Mouse (Mus musculus) thymus, adult 18-20 months (tissue): ENCODE data around the gene Endou.

Source experiments
- DNase-seq, 2 experiments: peaks; one replicate each; pipeline ENCODE4 v3.0.0; 2022; ENCODE audit warnings: mixed read lengths in 2 of 2

Gene Endou

DNA sequence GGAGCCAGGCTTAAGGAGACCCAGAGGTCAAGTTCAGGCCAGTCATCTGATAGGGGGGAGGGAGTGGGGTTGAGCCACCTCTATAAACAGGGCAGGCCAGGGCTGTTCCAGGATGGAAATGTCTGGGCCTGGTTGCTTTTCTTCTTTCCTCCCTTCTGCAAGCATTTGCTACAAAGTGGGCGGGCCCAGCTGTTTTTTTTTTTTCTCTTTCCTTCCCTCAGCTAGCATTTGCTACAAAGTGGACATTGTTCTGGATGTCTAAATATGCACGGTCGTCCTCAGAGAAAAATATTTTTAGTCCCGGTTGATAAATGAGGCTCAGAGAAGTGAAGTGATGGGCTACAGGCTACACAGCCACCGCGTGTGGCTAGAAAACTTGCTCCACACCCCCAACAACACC, 23.3 kb upstream of the Endou start:
- DNase-seq: no peak

DNA sequence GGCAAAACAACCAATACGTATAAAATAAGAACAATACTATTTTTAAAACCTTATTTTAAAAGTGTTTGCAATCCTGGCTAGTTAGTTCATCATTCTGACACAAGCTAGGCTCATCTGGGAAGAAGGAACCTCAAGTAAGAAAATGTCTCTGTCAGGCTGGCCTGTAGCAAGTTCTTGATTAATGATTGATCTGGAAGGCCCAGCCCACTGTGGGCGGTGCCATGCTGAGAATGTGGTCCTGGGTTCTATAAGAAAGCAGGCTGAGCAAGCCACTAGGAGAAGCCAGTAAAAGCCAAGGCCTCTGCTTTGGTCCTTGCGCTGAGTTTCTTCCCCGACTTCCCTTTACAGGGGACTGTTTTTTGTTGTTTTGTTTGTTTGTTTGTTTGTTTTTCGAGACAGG, 21.4 kb upstream of the Endou start:
- DNase-seq: no peak

DNA sequence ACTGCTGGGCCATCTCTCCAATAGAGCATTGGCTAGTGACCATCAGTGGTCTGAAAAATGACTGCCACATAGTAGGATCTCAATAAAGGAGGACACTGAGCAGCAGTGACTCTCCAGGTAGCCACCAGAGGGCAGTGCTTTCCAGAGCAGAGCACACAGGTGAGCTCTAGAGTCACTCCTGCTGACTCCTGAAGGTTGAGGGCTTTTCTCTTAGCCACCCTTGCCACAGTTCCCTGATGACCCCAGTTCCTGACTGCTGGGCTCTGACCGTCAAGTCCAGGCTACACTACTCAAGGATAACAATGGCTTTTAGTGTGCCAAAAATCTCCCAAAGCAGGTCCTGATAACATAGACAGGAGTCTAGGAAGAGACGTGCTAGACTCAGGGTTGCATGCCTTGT, 20.5 kb upstream of the Endou start:
- peak in 1 of 2 experiments; percentile 59 for DNase-seq

DNA sequence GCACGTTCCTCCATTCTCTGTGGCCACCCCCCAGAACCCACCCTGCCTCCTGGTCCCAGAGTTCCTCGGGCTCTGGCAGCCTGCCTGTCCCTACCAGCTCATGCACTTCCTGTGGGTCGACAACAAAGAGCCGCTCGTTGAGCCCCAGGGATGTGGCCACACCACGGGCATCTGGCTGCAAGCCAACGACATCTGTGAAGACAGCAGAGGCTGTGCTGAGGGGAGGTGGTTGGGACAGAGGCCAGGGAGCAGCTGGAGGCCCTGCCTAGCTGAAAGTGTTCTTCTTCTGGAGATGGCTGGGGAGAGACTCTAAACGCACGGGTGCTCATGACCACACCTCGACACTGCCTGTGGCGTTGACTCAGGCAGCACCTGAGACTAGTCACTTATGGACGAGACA, 19.6 kb upstream of the Endou start:
- peak; percentile 73 to 84 for DNase-seq

DNA sequence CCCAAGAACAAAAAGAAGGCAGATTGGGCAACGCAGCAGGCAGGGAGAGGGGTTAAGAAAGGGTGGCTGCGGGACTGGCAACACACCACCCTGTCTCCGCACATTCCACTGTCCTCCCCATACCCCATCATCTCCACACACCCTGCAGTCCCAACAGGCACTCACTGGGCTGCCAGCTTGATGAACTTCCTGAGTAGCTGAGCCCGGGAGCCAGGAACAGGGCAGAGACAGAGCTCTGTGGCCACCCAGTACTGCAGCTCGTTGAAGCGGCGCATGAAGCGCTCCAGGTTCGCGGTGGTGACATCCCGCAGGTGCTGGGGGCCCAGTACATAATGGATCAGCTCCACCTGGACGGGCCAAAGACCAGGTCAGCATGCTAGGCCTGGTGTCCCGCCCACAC, 18.7 kb upstream of the Endou start:
- DNase-seq: peak in 1 of 2 experiments; percentile 59

DNA sequence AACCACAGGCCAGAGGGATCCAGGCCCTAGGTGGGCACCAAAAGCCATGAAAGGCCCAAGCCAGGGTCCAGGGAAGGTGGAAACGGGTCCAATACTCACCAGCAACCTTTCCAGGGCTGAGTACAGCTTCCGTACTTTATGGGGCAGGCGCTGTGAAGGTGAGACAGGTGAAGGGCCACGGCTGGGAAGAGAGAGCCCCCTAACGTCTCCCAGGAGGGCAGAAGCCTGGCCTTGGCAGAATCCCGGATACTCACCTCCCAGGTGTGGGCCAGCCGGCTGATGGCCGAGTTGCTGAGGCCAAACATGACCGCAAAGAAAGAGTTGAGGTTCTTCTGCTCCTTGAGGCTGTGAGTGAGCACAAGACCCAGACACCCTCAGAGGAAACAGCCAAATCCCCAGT, 18.3 kb upstream of the Endou start:
- DNase-seq: peak in 1 of 2 experiments; percentile 50

DNA sequence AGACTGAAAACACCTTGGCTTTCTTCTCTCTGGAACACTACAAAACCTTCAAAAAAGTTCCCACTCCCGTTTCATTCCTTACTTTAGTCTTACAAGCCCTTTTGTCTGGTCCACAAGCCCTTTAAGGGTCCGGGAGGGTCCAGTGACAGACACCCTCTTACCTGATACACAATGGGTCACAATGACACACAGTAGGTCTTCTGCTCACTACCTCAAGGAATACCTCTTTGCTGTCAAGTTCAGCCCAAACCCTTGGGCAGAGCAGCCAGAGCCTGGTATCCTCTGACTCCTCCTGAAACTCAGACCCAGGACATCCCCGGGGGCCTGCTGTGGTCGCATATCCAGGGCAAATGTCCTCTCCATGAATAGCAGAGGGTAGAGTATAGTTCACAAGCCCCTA, 17.8 kb upstream of the Endou start:
- no peak for DNase-seq

DNA sequence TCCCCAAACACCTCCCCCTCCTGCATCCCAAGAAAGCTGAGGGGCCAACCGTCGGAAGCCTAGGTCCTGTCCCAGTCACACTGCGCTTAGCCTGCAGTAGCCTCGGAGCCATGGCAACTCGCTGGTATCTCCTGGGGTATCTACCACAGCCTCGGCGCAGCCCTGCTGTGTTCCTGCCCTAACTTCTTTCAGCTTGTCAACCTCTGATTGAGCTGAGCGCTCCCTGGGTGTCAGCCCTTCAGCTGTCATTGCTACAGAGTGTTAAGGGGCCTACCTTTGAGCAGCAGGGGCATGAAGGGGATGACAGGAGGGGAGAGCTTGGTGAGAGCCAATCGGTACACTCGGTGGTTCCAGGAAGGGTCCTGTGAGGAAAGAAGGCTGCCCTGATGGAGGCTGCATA, 17.2 kb upstream of the Endou start:
- DNase-seq: peak; percentile 65 to 81

DNA sequence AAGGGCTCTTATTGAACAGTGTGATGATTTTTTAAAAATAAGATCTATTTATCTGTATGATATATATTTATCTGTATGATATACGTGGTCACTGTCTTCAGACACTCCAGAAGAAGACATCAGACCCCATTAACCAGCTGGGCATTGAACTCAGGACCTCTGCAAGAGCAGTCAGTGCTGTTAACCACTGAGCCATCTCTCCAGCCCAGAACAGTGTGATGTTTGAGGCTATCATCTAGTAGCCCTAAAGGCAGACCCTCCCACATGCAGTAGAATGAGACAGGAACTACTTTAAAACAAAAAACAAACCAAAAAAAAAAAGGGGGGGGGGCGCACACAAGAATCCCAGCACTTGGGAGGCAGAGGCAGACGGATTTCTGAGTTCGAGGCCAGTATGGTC, 16.3 kb upstream of the Endou start:
- no peak for DNase-seq

DNA sequence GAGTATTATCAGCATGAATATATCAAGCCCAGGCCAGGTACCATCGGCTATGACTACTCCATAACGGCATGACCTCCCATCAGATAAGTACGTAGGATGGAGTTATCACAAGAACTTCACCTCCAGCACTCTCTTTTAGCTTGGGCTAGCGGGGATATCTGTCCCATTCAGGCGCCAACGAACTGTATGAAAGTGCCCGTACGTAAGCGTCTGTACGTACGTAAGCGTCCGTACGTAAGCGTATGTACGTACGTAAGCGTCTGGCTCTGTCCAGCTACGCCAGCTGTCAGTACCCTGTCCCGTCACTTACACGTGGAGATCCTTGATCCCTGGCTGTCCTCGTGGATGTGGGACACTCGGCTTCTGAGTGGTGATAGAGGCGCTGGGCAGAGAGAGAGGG, 15.6 kb upstream of the Endou start:
- DNase-seq: no peak

DNA sequence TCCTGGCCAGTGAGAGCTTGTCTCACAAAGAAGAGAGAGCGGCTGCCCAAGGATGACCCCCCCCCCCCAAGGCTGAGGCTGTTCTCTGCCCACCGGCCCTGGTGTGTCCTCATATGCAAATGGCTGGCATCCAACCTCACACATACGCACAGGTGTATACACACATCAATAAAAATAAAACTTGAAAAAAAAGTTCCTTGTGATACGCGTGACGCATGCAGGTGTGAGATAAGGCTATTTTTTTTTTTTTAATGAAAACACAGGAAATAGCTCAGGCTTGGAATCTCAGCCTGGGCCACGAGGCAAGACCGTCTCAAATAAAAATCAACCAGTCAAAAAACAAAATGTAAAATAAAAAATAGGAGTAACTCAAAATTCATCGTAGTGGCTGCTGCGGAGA, 15.1 kb upstream of the Endou start:
- DNase-seq: no peak

DNA sequence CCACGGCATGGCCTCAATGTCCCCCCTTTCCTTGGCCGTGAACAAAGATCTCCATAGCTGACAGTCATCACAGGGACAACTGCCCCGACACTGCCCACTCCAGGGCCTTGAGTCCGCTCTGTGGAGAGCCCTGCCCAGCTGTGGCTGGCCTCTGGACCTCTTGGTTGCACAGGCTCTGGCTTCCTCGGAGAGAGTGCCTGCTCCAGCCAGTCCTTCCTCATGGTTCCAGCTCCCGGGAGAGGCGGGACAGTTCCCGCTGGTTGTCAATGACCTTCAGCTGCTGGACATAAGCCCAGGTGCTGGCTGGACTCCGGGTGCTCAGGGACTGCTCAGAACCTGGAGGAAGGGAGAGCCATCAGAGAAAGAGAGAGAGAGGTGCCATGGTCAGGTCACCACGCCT, 14.2 kb upstream of the Endou start:
- DNase-seq: peak in 1 of 2 experiments; percentile 43

DNA sequence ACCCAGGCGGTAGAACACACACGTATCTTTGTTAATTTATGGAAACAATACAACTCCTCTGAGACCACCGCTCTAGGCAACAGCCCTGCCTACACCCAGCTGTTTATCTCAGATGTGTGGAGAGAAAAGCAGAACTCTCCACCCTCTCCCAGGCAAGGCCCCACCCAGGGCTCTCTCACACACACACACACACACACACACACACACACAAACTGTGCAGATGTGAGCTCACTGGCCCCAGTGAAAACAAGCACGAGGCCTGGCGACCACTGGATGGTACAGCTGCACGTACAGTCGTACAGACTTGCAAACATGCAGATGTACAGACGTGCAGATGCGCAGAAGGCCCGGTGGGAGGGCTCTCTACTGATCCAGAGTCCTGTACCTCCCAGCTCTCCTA, 13.8 kb upstream of the Endou start:
- peak in 1 of 2 experiments; percentile 73 for DNase-seq

DNA sequence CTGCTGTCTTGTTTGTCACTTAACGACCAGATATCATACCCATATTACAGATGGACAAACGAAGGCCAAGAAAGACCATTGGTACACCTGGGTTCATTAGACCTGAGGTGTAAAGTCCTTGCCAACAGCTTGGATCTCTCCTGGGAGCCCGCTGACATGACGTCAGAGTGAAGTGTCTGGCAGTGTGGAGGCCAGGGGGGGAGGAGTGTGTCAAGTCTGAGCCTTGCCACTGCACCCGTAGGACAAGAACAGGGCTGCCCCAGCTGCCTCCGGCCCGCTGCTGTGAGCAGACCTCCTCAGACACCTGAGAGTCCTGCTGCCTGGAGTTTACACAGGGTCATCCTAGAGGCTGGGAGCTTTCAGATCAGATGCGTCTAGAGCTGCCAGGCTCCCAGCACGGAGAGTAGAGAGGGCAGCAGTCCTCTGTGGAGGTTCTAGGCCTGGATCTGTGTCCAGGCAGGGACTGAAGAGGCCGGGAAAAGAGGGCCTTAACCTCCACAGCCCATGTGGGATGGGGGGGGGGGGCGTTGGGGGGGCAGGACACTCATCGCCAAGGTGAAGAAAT, 12.9 kb upstream of the Endou start:
- no peak for DNase-seq

DNA sequence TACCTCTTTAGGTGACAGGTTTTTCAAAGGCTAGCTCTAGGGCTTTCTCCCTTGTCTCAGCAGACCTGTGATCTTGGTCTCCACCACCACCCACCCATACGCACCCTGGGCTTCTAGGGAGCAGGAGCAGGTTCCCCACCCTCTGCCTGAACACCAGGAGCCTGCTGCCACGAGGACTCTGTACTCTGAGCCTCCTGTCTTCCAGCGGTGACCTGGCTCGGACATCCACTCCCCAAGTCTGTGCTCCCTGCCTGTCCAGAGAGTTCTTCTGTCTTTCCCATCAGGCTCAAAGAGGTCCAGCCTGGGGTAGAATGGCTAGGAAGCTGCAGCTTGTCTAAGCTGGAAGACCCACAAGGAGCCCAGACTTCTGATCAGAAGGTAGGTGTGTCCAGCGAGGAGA, 12.1 kb upstream of the Endou start:
- DNase-seq: no peak

DNA sequence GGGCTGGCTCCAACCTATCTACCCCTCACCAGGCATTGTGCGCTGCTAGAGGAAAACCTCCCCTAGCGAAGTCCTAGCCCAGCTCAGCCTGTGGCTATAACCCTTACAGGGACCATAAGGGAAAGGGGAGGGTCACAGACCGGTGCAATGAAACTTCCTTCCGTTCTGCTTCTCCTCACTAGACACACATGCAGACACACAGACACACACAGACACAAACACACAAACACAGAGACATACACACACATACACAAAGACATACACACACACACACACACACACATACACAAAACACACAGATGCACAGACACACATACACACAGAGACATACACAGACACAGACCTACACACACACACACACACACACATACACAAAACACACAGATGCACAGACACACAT, 11.5 kb upstream of the Endou start:
- no peak for DNase-seq

DNA sequence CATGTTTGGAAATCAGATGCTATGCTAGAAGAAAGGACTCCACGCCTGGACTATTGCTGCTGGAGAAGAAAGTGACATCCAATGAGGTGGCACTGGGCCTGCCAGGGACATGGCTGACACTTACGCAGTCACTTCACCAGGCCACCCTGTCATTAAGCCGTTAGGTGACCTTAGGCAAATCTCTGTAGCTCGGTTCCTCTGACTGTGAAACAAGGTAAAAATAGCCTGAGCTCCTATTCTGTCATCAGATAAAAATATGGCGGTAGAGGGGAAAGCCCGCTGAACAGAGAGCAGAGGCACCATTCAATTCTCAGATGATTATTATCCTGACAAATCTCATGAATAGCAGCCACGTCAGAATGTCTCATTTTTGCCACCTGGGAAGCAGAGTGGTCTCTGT, 10.9 kb upstream of the Endou start:
- DNase-seq: no peak

DNA sequence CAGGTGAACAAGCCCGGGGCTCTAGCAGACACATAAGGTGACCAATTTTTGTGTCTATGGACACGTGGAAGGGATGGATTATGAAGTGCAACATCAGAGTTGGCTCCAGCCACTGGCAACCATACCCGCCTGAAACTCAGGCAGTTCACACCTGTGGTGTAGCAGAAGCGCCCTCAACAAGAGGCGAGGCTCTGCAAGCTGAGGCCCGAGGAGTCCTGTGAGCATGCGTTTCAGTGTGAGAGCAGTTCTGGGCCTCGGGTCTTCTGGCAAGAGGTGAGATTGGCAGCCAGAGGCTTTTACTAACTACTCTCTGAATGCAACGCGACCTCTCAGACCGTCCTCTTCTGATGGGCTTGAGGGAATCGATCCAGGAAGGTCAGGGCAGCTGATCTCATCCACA, 10.5 kb upstream of the Endou start:
- no peak for DNase-seq

DNA sequence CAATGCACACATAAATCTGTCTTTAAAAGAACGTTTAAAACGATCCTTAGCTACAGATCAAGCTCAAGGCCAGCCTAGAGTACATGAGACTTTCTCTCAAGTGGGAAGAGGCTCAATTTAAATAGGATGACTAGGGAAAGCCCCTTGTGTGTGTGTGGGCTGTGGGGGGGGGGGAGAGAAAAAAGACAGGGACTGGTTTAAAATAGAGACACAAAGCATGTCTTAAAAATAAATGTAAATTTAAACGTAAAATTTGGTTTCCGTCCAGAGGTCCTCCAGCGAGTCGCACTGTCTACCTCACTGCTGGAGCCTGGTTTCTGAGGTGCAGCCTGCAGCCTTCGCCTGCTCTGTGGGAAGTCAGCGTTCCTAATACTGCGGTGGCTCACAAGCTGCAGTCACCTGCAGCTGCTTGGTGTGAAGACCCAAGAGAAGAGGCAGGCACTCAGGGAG, 9.2 kb upstream of the Endou start:
- DNase-seq: no peak

DNA sequence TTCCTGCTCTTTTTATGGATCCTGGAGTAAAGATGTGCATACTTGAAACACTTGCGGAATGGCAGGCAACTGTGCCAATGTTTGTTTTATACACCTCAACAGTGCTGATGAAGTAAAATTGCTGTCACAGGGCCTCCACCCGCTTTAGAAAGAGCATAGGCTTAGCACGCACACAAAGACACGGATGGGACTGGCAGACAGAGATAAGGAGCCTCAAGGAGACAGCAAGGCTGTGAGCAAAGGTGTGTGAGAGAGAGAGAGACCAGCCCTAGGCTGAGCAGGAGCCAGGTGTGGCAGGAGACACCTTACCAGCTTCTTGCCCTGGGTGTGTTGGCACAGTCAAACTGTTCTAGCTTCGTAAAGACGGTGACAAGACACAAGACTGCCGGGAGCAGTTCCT, 7.8 kb upstream of the Endou start:
- DNase-seq: no peak

DNA sequence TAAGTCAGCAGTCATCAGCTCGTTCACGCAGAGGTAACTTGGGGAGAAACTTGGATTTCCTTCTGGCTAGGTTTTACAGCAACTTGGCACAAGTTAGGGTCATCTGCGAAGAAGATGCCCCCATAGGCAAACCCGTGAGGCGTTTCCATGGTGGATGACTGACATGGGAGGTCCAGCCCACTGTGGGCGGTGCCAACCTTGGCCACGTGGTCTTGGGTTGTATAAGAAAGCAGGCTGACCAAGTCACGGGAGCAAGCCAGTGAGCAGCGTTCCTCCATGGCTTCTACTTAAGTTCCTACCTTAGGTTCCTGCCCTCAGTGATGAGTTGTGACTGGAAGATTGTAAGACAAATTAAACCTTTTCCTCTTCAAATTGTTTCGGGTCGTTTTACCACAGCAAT, 849 bp upstream of the Endou start:
- peak in 1 of 2 experiments; percentile 25 for DNase-seq

DNA sequence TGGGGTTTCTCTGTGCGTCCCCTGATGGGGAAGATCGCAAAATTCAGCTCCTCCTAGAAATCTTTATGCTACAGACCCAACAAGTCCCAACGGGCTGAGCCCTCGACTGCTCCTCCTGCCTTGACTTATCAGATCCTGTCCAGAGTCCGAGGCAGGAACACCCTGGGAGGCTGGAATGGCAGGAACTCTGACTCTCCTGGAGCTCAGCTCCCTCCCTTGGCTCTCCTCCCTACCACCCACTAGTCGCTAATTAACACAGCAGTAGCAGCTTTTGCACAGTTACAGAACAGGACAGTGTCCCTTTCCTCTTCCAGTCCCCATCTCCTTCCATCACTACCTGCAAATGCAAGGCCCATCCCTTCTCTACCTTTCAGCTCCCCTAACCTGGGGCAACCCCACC, 774 bp downstream of the Endou start:
- DNase-seq: peak in 1 of 2 experiments; percentile 20

DNA sequence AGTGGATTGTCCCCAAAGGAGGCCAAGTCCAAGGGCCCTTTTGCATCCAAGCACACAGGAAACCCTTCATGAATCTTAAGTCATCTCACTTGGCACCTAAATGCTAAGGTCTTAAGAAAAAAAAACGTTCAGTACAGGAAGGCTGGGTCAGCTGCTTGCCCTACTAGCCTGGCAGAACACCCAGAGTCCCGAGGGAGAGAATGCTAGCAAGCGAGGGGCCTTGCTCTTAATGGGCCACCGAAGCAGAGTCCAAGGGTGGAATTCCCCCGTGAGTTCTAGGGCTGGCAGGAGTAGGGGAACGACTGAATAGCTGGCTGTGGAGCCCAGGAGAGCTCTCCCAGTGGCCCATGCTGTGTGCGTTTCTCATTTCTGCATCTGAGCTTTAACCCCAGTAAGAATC, 2.3 kb downstream of the Endou start:
- DNase-seq: no peak

DNA sequence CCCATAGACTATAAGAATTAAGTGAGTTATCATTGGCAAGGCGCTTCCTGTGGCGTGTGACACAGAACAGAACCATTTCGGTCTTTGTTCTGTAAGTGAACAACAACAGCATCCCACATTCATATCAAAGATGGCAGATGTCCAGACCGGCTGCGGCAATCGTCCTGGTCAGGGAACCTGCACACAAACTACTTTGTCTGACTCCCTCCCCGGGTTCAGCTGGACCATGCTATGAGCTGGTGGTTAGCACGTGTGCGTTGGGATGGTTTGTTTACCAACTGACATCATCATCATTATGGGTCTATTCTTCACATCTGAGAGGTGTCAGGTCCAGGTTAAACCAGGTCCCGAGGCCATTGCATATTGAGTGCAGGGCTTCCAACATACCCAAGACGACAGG, 2.7 kb downstream of the Endou start:
- peak in 1 of 2 experiments; percentile 20 for DNase-seq

DNA sequence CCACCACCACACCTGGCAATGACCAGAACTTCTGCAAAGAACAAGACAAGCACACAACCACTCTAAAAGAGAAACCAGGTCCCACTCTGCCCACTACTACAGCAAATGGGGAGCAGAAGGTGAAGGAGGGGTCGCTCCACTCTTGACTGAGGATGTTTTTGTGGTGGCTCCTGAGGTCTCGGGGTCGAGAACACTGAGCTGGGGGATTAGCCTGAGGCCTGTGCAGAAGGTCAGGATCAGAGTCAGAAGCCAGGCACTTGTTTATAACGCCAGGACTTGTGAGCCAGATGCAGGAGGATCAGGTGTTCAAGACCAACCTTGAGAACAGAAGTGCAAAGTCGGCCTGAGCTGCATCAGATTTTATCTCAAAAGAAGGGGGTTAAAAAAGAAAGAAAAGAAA, 3.6 kb downstream of the Endou start:
- peak in 1 of 2 experiments; percentile 38 for DNase-seq

DNA sequence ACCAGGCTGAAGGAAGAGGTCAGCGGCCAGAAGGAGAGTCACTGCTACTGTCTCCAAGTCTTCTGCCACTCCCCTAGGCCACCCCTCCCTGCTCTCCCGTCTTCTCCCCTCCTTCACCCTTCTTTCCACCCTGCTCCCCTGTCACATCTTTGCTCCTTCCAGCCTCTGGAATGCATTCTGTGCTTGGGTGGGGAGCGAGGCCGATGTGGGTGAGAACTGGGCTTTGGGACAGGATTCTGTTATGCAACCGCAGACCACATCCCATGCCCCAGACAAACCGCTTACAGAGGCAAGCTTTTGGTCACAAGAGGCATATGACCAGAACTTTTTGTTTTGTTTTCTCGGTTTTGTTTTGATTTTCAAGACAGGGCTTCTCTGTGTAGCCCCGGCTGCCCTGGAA, 4.1 kb downstream of the Endou start:
- peak in 1 of 2 experiments; percentile 44 for DNase-seq
